Mouse (Mus musculus) neural tube, postnatal 0 days (tissue): ENCODE results near the gene Pgf. TPM values are rescaled to one million over a fixed set of nuclear protein-coding genes. Genes with fewer than 3 reads are reported as not detected.

Experiments
- polyA plus RNA-seq: library from polyadenylated mRNA; unstranded; fragments of >200 nt; fragmentation: Nextera tagmentation; extraction: Ambion mirVana; gene quantifications from 2 replicates; pipeline ENCODE4 v1.2.1, GENCODE M21; 2015

Pgf gene
- polyA plus RNA-seq, result 10.6 and 13.1 TPM in 2 replicates

DNA sequence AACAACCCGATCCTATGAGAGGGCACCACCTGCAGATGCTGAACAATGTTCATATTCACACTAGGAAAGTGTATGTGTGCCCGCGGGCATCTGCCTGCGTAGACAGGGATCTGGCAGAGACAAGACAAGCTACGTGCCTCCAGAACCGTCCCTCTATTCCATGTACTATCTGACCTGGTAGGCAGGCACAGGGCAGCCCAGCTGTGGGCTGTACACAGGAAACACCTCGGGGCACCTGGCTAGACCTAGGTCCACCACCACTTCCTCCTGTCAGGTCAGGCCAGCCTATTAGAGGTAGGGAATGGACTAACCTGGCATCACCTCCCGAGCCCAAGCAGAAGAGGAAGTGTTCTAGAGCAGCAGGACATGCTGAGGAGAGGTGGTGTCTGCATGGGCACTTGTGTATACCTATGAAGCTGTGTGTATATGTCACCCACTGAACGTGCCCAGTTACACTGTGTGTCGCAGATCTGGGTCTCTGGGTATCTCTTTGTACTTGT lies at the start of gene Pgf:
Pgf (minus strand) TSS at position 51 of the 500 bp plus-strand sequence.

DNA sequence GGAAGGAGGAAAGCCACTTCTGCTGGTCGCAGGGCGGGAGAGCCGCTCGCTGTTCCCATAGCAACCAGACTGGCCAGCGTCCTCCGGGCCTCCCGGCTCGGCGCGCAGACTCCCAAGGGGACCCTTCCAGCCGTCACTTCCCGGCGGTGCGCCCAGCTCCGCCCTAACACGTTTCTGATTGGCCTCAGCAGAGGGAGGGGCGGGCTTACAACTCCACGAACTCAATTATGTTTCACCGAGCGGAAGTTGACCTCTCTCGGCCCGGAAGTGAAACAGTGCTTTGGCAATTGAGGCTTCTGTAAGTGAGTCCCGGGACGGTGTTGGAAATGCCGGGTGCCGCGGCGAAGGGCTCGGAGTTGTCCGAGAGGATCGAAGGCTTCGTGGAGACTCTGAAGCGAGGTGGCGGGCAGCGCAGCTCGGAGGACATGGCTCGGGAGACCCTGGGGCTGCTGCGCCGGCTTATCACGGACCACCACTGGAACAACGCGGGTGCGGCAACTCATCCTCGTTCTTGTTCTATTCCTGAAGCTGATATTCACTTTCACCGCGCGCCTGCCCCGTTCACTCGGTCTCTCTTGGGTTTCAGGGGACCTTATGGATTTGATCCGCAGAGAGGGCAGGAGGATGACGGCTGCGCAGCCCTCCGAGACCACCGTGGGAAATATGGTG lies 41.8 kb upstream of the Pgf start, which contains the start of gene Eif2b2:
Eif2b2 (plus strand) TSS at position 246 of the 669 bp plus-strand sequence.

DNA sequence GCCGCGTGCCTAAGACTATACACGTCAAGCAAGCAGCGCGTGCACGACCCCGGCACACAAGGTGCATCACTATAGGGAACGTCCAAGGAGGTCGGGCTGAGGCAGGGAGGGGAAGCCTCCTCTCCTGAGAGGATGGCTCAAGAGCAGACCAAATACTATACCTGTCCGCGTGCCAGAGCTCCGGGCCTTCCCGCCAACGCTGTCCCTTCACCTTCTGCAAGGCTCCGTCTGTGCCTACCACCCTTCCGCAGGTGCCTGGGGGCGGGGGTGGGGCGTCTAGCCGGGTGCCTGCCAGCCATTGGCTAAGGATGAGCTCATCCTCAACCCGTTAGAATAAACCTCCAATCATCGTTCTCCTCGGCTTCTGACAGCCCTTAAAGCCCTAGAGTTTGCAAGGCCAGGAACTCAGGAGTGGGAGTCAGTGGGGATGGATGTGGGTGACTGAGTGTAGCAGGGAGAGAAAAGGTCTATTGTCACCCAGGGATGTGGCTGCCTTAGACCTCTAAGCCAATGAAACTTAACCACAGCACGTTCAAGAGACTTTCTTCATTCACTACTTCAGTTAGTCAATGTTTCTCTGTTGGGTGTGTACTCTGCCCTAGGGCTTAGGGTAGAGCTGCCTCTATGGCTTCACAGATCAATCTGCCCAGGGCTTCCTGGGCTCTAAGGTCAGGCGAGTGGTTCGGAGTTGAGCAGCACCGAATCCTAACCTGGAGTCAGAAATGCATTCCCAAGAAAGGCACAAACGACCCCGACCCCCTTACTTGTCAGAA lies 26.4 kb downstream of the Pgf start, which contains the start of gene Rps6kl1:
Rps6kl1 (minus strand) TSS at position 263 of the 773 bp plus-strand sequence.

Other genes with a start within 250 kb of the Pgf start
- gene Fcf1, start 206.9 kb downstream of the Pgf start, polyA plus RNA-seq, result 68.6 and 69.5 TPM in 2 replicates
- gene Arel1, start 206.9 kb downstream of the Pgf start, polyA plus RNA-seq, result 22.5 and 25.0 TPM in 2 replicates
- 27.4 and 29.0 TPM in 2 replicates for gene Ylpm1, start 181.5 kb downstream of the Pgf start, polyA plus RNA-seq
- gene Prox2, start 67.0 kb downstream of the Pgf start, polyA plus RNA-seq, result 2.1 and 2.4 TPM in 2 replicates
- 105 and 113 TPM in 2 replicates for gene Dlst, start 67.0 kb downstream of the Pgf start, polyA plus RNA-seq
- gene Rps6kl1, start 26.5 kb downstream of the Pgf start, polyA plus RNA-seq, result 32.5 and 35.1 TPM in 2 replicates
- 65.8 and 80.2 TPM in 2 replicates for gene Eif2b2, start 41.7 kb upstream of the Pgf start, polyA plus RNA-seq
- gene Mlh3, start 92.8 kb upstream of the Pgf start, polyA plus RNA-seq, result 6.9 and 7.2 TPM in 2 replicates
- gene Acyp1, start 110.6 kb upstream of the Pgf start, polyA plus RNA-seq, result 50.0 and 56.5 TPM in 2 replicates
- gene Zc2hc1c, start 110.8 kb upstream of the Pgf start, polyA plus RNA-seq, result 1.5 TPM in 2 replicates
- gene Nek9, start 161.6 kb upstream of the Pgf start, polyA plus RNA-seq, result 9.0 and 9.6 TPM in 2 replicates
- 224 and 250 TPM in 2 replicates for gene Tmed10, start 197.1 kb upstream of the Pgf start, polyA plus RNA-seq